Mouse (Mus musculus) MEL (cell line): ENCODE data around the gene Foxj3. TPM values are rescaled to one million over a fixed set of nuclear protein-coding genes. Genes with fewer than 3 reads are reported as not detected.
"Not testable (repeated sequence)": the region's sequence is repeated elsewhere in the genome, so short reads cannot be mapped to it uniquely, and the experiment has no call there.

Source experiments
- DNase-seq: peaks from one replicate; pipeline ENCODE4 v3.0.0; 2011; ENCODE audit warnings: low read depth, low spot score
- H3K27ac ChIP-seq: 2 replicates; pipeline ENCODE4 v1.5.1; 2012; ENCODE audit warnings: low read depth, mild to moderate bottlenecking, control low read depth, low read length, moderate library complexity; ENCODE audit not compliant: control insufficient read depth
- H3K27me3 ChIP-seq, 2 experiments: fragments of 150-350 bp in 1 of 2; sonication (generic) in 1 of 2; 2 replicates each; pipeline ENCODE4 v1.6.1; 2012; ENCODE audit warnings: low read length in 2 of 2, mild to moderate bottlenecking in 2 of 2, improper control_type of control experiment in 1 of 2, moderate library complexity in 1 of 2; ENCODE audit not compliant: insufficient read depth in 2 of 2, control insufficient read depth in 1 of 2
- H3K36me3 ChIP-seq, 2 experiments: 2 replicates each; pipeline ENCODE4 v1.6.1; 2012 to 2014; ENCODE audit warnings: low read length in 2 of 2, improper control_type of control experiment in 1 of 2, inconsistent platforms in 1 of 2, mild to moderate bottlenecking in 1 of 2; ENCODE audit not compliant: insufficient read depth in 2 of 2, control insufficient read depth in 1 of 2
- H3K4me1 ChIP-seq, 2 experiments: fragments of 150-350 bp in 1 of 2; sonication (generic) in 1 of 2; 2 replicates each; pipeline ENCODE4 v1.6.1; 2012; ENCODE audit warnings: low read length in 2 of 2, improper control_type of control experiment in 1 of 2, mild to moderate bottlenecking in 1 of 2; ENCODE audit not compliant: insufficient read depth in 2 of 2, control insufficient read depth in 1 of 2
- H3K4me3 ChIP-seq, 2 experiments: fragments of 150-350 bp in 1 of 2; sonication (generic) in 1 of 2; 2 replicates each; pipeline ENCODE4 v1.5.1; 2012; ENCODE audit warnings: low read depth in 2 of 2, low read length in 2 of 2, mild to moderate bottlenecking in 2 of 2, moderate library complexity in 2 of 2, control low read depth in 1 of 2, improper control_type of control experiment in 1 of 2; ENCODE audit not compliant: control insufficient read depth in 1 of 2, insufficient read depth in 1 of 2
- H3K79me2 ChIP-seq: 2 replicates; pipeline ENCODE4 v1.6.1; 2012; ENCODE audit warnings: mild to moderate bottlenecking, low read length, moderate library complexity; ENCODE audit not compliant: control insufficient read depth, poor library complexity, insufficient read depth
- H3K9ac ChIP-seq: 2 replicates; pipeline ENCODE4 v1.6.1; 2012; ENCODE audit warnings: low read depth, mild to moderate bottlenecking, control low read depth, low read length, moderate library complexity; ENCODE audit not compliant: control insufficient read depth, poor library complexity, severe bottlenecking
- H3K9me3 ChIP-seq: fragments of 150-350 bp; sonication (generic); replicated peaks from 2 replicates; pipeline ENCODE4 v1.6.1; 2012; ENCODE audit warnings: mild to moderate bottlenecking, low read length, improper control_type of control experiment, moderate library complexity; ENCODE audit not compliant: insufficient read depth
- BHLHE40 ChIP-seq: IDR thresholded peaks from 2 replicates; pipeline ENCODE4 v1.6.1; 2012; ENCODE audit warnings: low read depth, mild to moderate bottlenecking, inconsistent platforms, low read length, improper control_type of control experiment, borderline replicate concordance
- CHD2 ChIP-seq: IDR thresholded peaks from 2 replicates; pipeline ENCODE4 v1.6.1; 2011; ENCODE audit warnings: low read length, improper control_type of control experiment
- CTCF ChIP-seq, 3 experiments: IDR thresholded peaks in 2 of 3; conservative IDR thresholded peaks in 1 of 3; 2 replicates each; pipeline ENCODE4 v1.5.1; 2011 to 2012; ENCODE audit warnings: low read length in 3 of 3, low read depth in 2 of 3, mild to moderate bottlenecking in 2 of 3, improper control_type of control experiment in 1 of 3, inconsistent platforms in 1 of 3, mixed read lengths in 1 of 3, moderate library complexity in 1 of 3; ENCODE audit not compliant: control insufficient read depth in 1 of 3, insufficient read depth in 1 of 3, poor library complexity in 1 of 3, severe bottlenecking in 1 of 3
- JUND ChIP-seq: IDR thresholded peaks from 2 replicates; pipeline ENCODE4 v1.6.1; 2011; ENCODE audit warnings: low read depth, mild to moderate bottlenecking, improper control_type of control experiment, low read length
- KAT2A ChIP-seq: conservative IDR thresholded peaks from 2 replicates; pipeline ENCODE4 v1.6.1; 2012; ENCODE audit warnings: low read depth, low read length, improper control_type of control experiment, inconsistent platforms
- MAFK ChIP-seq: IDR thresholded peaks from 2 replicates; pipeline ENCODE4 v1.6.1; 2011; ENCODE audit warnings: low read depth, mild to moderate bottlenecking, low read length, improper control_type of control experiment, borderline replicate concordance
- MAZ ChIP-seq: IDR thresholded peaks from 2 replicates; pipeline ENCODE4 v1.6.1; 2012; ENCODE audit warnings: low read depth, mild to moderate bottlenecking, inconsistent platforms, low read length, improper control_type of control experiment
- MYB ChIP-seq: IDR thresholded peaks from 2 replicates; pipeline ENCODE4 v1.6.1; 2011; ENCODE audit warnings: mild to moderate bottlenecking, low read depth, low read length, improper control_type of control experiment
- POLR2A ChIP-seq, 2 experiments: IDR thresholded peaks; 2 replicates each; pipeline ENCODE4 v1.6.1; 2011 to 2012; ENCODE audit warnings: low read length in 2 of 2, mild to moderate bottlenecking in 2 of 2, control low read depth in 1 of 2, improper control_type of control experiment in 1 of 2, low read depth in 1 of 2, moderate library complexity in 1 of 2; ENCODE audit not compliant: control insufficient read depth in 1 of 2, insufficient read depth in 1 of 2, poor library complexity in 1 of 2
- POLR2AphosphoS2 ChIP-seq: IDR thresholded peaks from 2 replicates; pipeline ENCODE4 v1.6.1; 2011; ENCODE audit warnings: low read length, improper control_type of control experiment
- RAD21 ChIP-seq: IDR thresholded peaks from 2 replicates; pipeline ENCODE4 v1.6.1; 2011; ENCODE audit warnings: mild to moderate bottlenecking, low read depth, low read length, improper control_type of control experiment
- RCOR1 ChIP-seq: IDR thresholded peaks from 2 replicates; pipeline ENCODE4 v1.6.1; 2012; ENCODE audit warnings: low read depth, mild to moderate bottlenecking, inconsistent platforms, low read length, improper control_type of control experiment
- SIN3A ChIP-seq: IDR thresholded peaks from 2 replicates; pipeline ENCODE4 v1.6.1; 2012; ENCODE audit warnings: low read length, improper control_type of control experiment, inconsistent platforms
- SMC3 ChIP-seq: IDR thresholded peaks from 2 replicates; pipeline ENCODE4 v1.6.1; 2011; ENCODE audit warnings: low read depth, low read length, improper control_type of control experiment
- TAL1 ChIP-seq: IDR thresholded peaks from 2 replicates; pipeline ENCODE4 v1.6.1; 2012; ENCODE audit warnings: mild to moderate bottlenecking, inconsistent platforms, low read length, moderate library complexity, mixed read lengths
- TBP ChIP-seq: IDR thresholded peaks from 2 replicates; pipeline ENCODE4 v1.8.0; 2011; ENCODE audit warnings: low read depth, low read length, improper control_type of control experiment
- USF2 ChIP-seq, 2 experiments: IDR thresholded peaks; 2 replicates each; pipeline ENCODE4 v1.6.1; 2011 to 2012; ENCODE audit warnings: improper control_type of control experiment in 2 of 2, low read length in 2 of 2, borderline replicate concordance in 1 of 2, inconsistent platforms in 1 of 2, low read depth in 1 of 2, mild to moderate bottlenecking in 1 of 2; ENCODE audit not compliant: insufficient read depth in 1 of 2
- ZC3H11A ChIP-seq: IDR thresholded peaks from 2 replicates; pipeline ENCODE4 v1.6.1; 2012; ENCODE audit warnings: low read depth, mild to moderate bottlenecking, inconsistent platforms, low read length, improper control_type of control experiment
- polyA plus RNA-seq, 2 experiments: library from polyadenylated mRNA; stranded (reverse) in 1 of 2; unstranded in 1 of 2; fragments of >175 nt in 1 of 2; fragments of >200 nt in 1 of 2; gene quantifications; 2 replicates each; pipeline versions ENCODE4 v1.2.1 to v1.2.4; 2012; ENCODE audit warnings: low replicate concordance in 2 of 2, low read depth in 1 of 2; ENCODE audit not compliant: insufficient read length in 2 of 2, insufficient read depth in 1 of 2, missing spikeins in 1 of 2
- total RNA-seq: library from RNA; depleted of rRNA; stranded (reverse); fragments of 300-350 nt; gene quantifications from 2 replicates; pipeline ENCODE4 v1.2.3, GENCODE M21; 2012

The Foxj3 gene
- total and polyA plus RNA-seq, 3 experiments, result 11.0 to 27.0 TPM; not detected in 1

GRCm38 (mm10) chr4:119627317-119627716 lies 90.5 kb downstream of the Foxj3 start:
- no peaks in the 10 kb centered on the region for H3K27me3 ChIP-seq
- no peak overlapping the region for H3K4me3 ChIP-seq
- DNase-seq, result no peak
- no peaks in the 10 kb centered on the region for H3K79me2 ChIP-seq
- no peak overlapping the region for H3K27ac ChIP-seq
- TF ChIP-seq TBP (no peak), CHD2 (no peak), RCOR1 (no peak), KAT2A (no peak), MAZ (no peak), POLR2A (IDR thresholded peaks at IDR 0.05; ENCODE audit: control insufficient read depth in 1 of 2, insufficient read depth in 1 of 2, low read depth in 1 of 2, low read length in 2 of 2, poor library complexity in 1 of 2) (no peak), BHLHE40 (no peak), USF2 (IDR thresholded peaks at IDR 0.05; ENCODE audit: borderline replicate concordance in 1 of 2, insufficient read depth in 1 of 2, low read depth in 1 of 2, low read length in 2 of 2) (no peak), MAFK (no peak), ZC3H11A (no peak), MYB (no peak), JUND (no peak), POLR2AphosphoS2 (no peak), SIN3A (no peak)
- H3K4me1 ChIP-seq, result peaks cover 0 to 3% of the 10 kb centered on the region in 2 experiments; a peak in 2 of 4 replicates
- peaks cover 3 to 11% of the 10 kb centered on the region in 2 experiments for H3K36me3 ChIP-seq
- no peak overlapping the region for H3K9ac ChIP-seq
- no peaks in the 10 kb centered on the region for H3K9me3 ChIP-seq

- peaks cover 9 to 11% of the 10 kb centered on the region in 2 experiments for H3K36me3 ChIP-seq
- not testable (repeated sequence) for H3K9ac ChIP-seq, H3K4me3 ChIP-seq, H3K27me3 ChIP-seq, H3K27ac ChIP-seq, H3K79me2 ChIP-seq, H3K9me3 ChIP-seq, DNase-seq
- H3K4me1 ChIP-seq, result peaks cover 2 to 11% of the 10 kb centered on the region in 2 experiments; a peak in 3 of 4 replicates
- peak in 2 of 3 experiments; percentile 7 to 9; a peak in 1 of 6 replicates for TF ChIP-seq CTCF (IDR thresholded peaks at IDR 0.05 in 2 of 3, conservative IDR thresholded peaks at IDR 0.05 in 1 of 3; ENCODE audit: control insufficient read depth in 1 of 3, insufficient read depth in 1 of 3, low read depth in 2 of 3, low read length in 3 of 3, poor library complexity in 1 of 3, severe bottlenecking in 1 of 3)
Observed at GRCm38 (mm10) chr4:119628363-119628762, 91.6 kb downstream of the Foxj3 start.

- TF ChIP-seq SMC3 (peak; percentile 52), RAD21 (peak; percentile 39), CTCF (IDR thresholded peaks at IDR 0.05 in 2 of 3, conservative IDR thresholded peaks at IDR 0.05 in 1 of 3; ENCODE audit: control insufficient read depth in 1 of 3, insufficient read depth in 1 of 3, low read depth in 2 of 3, low read length in 3 of 3, poor library complexity in 1 of 3, severe bottlenecking in 1 of 3) (peak; percentile 58 to 65 (median 61)), TAL1 (no peak)
- Histone ChIP-seq H3K4me3 (no peak overlapping the region), H3K36me3 (peaks cover 4 to 14% of the 10 kb centered on the region in 2 experiments), H3K9me3 (no peaks in the 10 kb centered on the region), H3K4me1 (peaks cover 2 to 15% of the 10 kb centered on the region in 2 experiments; a peak in 3 of 4 replicates), H3K27me3 (no peaks in the 10 kb centered on the region), H3K79me2 (no peaks in the 10 kb centered on the region), H3K9ac (no peak overlapping the region), H3K27ac (no peak overlapping the region)
- DNase-seq, result peak; percentile 51
Observed at GRCm38 (mm10) chr4:119631115-119631919, 94.5 kb downstream of the Foxj3 start.
